Mouse (Mus musculus): ENCODE data around the gene Dennd6b. TPM values are rescaled to one million over a fixed set of nuclear protein-coding genes. Genes with fewer than 3 reads are reported as not detected.

Dennd6b gene
- polyA plus RNA-seq, 1 experiment from 2014 or later, result 86.6 TPM

GRCm38 (mm10) chr15:89171526-89172051 lies 24.7 kb downstream of the Dennd6b start:
- Histone ChIP-seq H3K4me1 (ENCODE audit: control insufficient read depth, insufficient read depth, low read depth, low read length) (peaks cover 60% of the 10 kb centered on the region), H3K4me2 (ENCODE audit: low read length) (no peak overlapping the region), H3K9me3 (ENCODE audit: control insufficient read depth, low read length) (no peaks in the 10 kb centered on the region), H3K9ac (ENCODE audit: low read depth, low read length) (no peak overlapping the region), H3K36me3 (ENCODE audit: control insufficient read depth, insufficient read depth, low read length) (peaks cover 13% of the 10 kb centered on the region), H3K27ac (ENCODE audit: low read depth, low read length) (no peak overlapping the region; the same call in 1 of the 2 replicates), H3K27me3 (replicated peaks; ENCODE audit: control insufficient read depth, insufficient read depth, low read length) (no peaks in the 10 kb centered on the region), H3K4me3 (ENCODE audit: low read length) (no peak overlapping the region)
- ATAC-seq, result no peak
- WGBS, result 90% methylated on average over 5 of the region's 5 CpGs

- peaks cover 27% of the 10 kb centered on the region for H3K36me3 ChIP-seq (ENCODE audit: control insufficient read depth, insufficient read depth, low read length)
- no peaks in the 10 kb centered on the region for H3K9me3 ChIP-seq (ENCODE audit: control insufficient read depth, low read length)
- H3K4me1 ChIP-seq (ENCODE audit: control insufficient read depth, insufficient read depth, low read depth, low read length), result peaks cover 50% of the 10 kb centered on the region
- ATAC-seq, result no peak
- no peaks in the 10 kb centered on the region for H3K27me3 ChIP-seq (replicated peaks; ENCODE audit: control insufficient read depth, insufficient read depth, low read length)
- H3K27ac ChIP-seq (ENCODE audit: low read depth, low read length), result no peak overlapping the region
- H3K9ac ChIP-seq (ENCODE audit: low read depth, low read length), result no peak overlapping the region
- no peak overlapping the region for H3K4me3 ChIP-seq (ENCODE audit: low read length)
- H3K4me2 ChIP-seq (ENCODE audit: low read length), result no peak overlapping the region
- 71% methylated on average over 3 of the region's 3 CpGs for WGBS
These were observed 26.2 kb downstream of the Dennd6b start for GRCm38 (mm10) chr15:89170102-89170501.

GRCm38 (mm10) chr15:89169431-89169830 lies 26.9 kb downstream of the Dennd6b start:
- Histone ChIP-seq H3K36me3 (ENCODE audit: control insufficient read depth, insufficient read depth, low read length) (peaks cover 32% of the 10 kb centered on the region), H3K9me3 (ENCODE audit: control insufficient read depth, low read length) (no peaks in the 10 kb centered on the region)
- ATAC-seq, result peak; percentile 65

GRCm38 (mm10) chr15:89168922-89169321 lies 27.4 kb downstream of the Dennd6b start:
- no peak overlapping the region for H3K9ac ChIP-seq (ENCODE audit: low read depth, low read length)
- peak overlapping the region; percentile 41 for H3K27ac ChIP-seq (ENCODE audit: low read depth, low read length)
- peaks cover 32% of the 10 kb centered on the region for H3K36me3 ChIP-seq (ENCODE audit: control insufficient read depth, insufficient read depth, low read length)
- 0 out of 2 replicates have a peak overlapping the region, but pooled peaks have one; percentile 0 for H3K4me2 ChIP-seq (ENCODE audit: low read length)
- H3K4me1 ChIP-seq (ENCODE audit: control insufficient read depth, insufficient read depth, low read depth, low read length), result peaks cover 40% of the 10 kb centered on the region
- no peak overlapping the region for H3K4me3 ChIP-seq (ENCODE audit: low read length)
- no peak for ATAC-seq
- no peaks in the 10 kb centered on the region for H3K27me3 ChIP-seq (replicated peaks; ENCODE audit: control insufficient read depth, insufficient read depth, low read length)
- 43% methylated on average over 10 of the region's 10 CpGs for WGBS
- no peaks in the 10 kb centered on the region for H3K9me3 ChIP-seq (ENCODE audit: control insufficient read depth, low read length)

More at GRCm38 (mm10) chr15:89169431-89169830, 26.9 kb downstream of the Dennd6b start:
- WGBS, result 6% methylated on average over 10 of the region's 10 CpGs
- no peaks in the 10 kb centered on the region for H3K27me3 ChIP-seq (replicated peaks; ENCODE audit: control insufficient read depth, insufficient read depth, low read length)
- no peak overlapping the region for H3K9ac ChIP-seq (ENCODE audit: low read depth, low read length)
- H3K4me1 ChIP-seq (ENCODE audit: control insufficient read depth, insufficient read depth, low read depth, low read length), result peaks cover 44% of the 10 kb centered on the region
- peak overlapping the region; percentile 41; the same call in 1 of the 2 replicates for H3K27ac ChIP-seq (ENCODE audit: low read depth, low read length)
- no peak overlapping the region for H3K4me3 ChIP-seq (ENCODE audit: low read length)
- H3K4me2 ChIP-seq (ENCODE audit: low read length), result 0 out of 2 replicates have a peak overlapping the region, but pooled peaks have one; percentile 0

- H3K27ac ChIP-seq (ENCODE audit: low read depth, low read length), result no peak overlapping the region
- H3K36me3 ChIP-seq (ENCODE audit: control insufficient read depth, insufficient read depth, low read length), result peaks cover 59% of the 10 kb centered on the region
- H3K27me3 ChIP-seq (replicated peaks; ENCODE audit: control insufficient read depth, insufficient read depth, low read length), result no peaks in the 10 kb centered on the region
- H3K4me3 ChIP-seq (ENCODE audit: low read length), result no peak overlapping the region
- H3K9ac ChIP-seq (ENCODE audit: low read depth, low read length), result no peak overlapping the region
- no peaks in the 10 kb centered on the region for H3K9me3 ChIP-seq (ENCODE audit: control insufficient read depth, low read length)
- ATAC-seq, result no peak
- no peak overlapping the region for H3K4me2 ChIP-seq (ENCODE audit: low read length)
- WGBS, result 95% methylated on average over 12 of the region's 12 CpGs
- peaks cover 15% of the 10 kb centered on the region for H3K4me1 ChIP-seq (ENCODE audit: control insufficient read depth, insufficient read depth, low read depth, low read length)
These were observed 30.8 kb downstream of the Dennd6b start for GRCm38 (mm10) chr15:89165478-89165877.

- WGBS, result 85% methylated on average over 9 of the region's 9 CpGs
- Histone ChIP-seq H3K4me2 (ENCODE audit: low read length) (no peak overlapping the region), H3K9ac (ENCODE audit: low read depth, low read length) (no peak overlapping the region), H3K4me3 (ENCODE audit: low read length) (no peak overlapping the region), H3K27ac (ENCODE audit: low read depth, low read length) (no peak overlapping the region), H3K36me3 (ENCODE audit: control insufficient read depth, insufficient read depth, low read length) (peaks cover 84% of the 10 kb centered on the region), H3K27me3 (replicated peaks; ENCODE audit: control insufficient read depth, insufficient read depth, low read length) (no peaks in the 10 kb centered on the region), H3K4me1 (ENCODE audit: control insufficient read depth, insufficient read depth, low read depth, low read length) (no peaks in the 10 kb centered on the region), H3K9me3 (ENCODE audit: control insufficient read depth, low read length) (no peaks in the 10 kb centered on the region)
- ATAC-seq, result no peak
These were observed 34.9 kb downstream of the Dennd6b start for GRCm38 (mm10) chr15:89161397-89161796.

- Histone ChIP-seq H3K4me2 (ENCODE audit: low read length) (no peak overlapping the region), H3K4me1 (ENCODE audit: control insufficient read depth, insufficient read depth, low read depth, low read length) (no peaks in the 10 kb centered on the region), H3K9ac (ENCODE audit: low read depth, low read length) (no peak overlapping the region), H3K9me3 (ENCODE audit: control insufficient read depth, low read length) (no peaks in the 10 kb centered on the region), H3K27me3 (replicated peaks; ENCODE audit: control insufficient read depth, insufficient read depth, low read length) (no peaks in the 10 kb centered on the region), H3K4me3 (ENCODE audit: low read length) (no peak overlapping the region), H3K27ac (ENCODE audit: low read depth, low read length) (no peak overlapping the region), H3K36me3 (ENCODE audit: control insufficient read depth, insufficient read depth, low read length) (peaks cover 85% of the 10 kb centered on the region)
- WGBS, result 90% methylated on average over 16 of the region's 16 CpGs
- ATAC-seq, result no peak
These were observed 37.8 kb downstream of the Dennd6b start for GRCm38 (mm10) chr15:89158516-89158915.

- Histone ChIP-seq H3K4me1 (ENCODE audit: control insufficient read depth, insufficient read depth, low read depth, low read length) (no peaks in the 10 kb centered on the region), H3K36me3 (ENCODE audit: control insufficient read depth, insufficient read depth, low read length) (peaks cover 82% of the 10 kb centered on the region), H3K4me3 (ENCODE audit: low read length) (no peak overlapping the region), H3K9ac (ENCODE audit: low read depth, low read length) (no peak overlapping the region), H3K27me3 (replicated peaks; ENCODE audit: control insufficient read depth, insufficient read depth, low read length) (no peaks in the 10 kb centered on the region), H3K27ac (ENCODE audit: low read depth, low read length) (no peak overlapping the region), H3K4me2 (ENCODE audit: low read length) (no peak overlapping the region), H3K9me3 (ENCODE audit: control insufficient read depth, low read length) (no peaks in the 10 kb centered on the region)
- WGBS, result 70% methylated on average over 7 of the region's 7 CpGs
- ATAC-seq, result no peak
These were observed 38.3 kb downstream of the Dennd6b start for GRCm38 (mm10) chr15:89157954-89158353.

GRCm38 (mm10) chr15:89152312-89152711 lies 44.0 kb downstream of the Dennd6b start:
- H3K27me3 ChIP-seq (replicated peaks; ENCODE audit: control insufficient read depth, insufficient read depth, low read length), result no peaks in the 10 kb centered on the region
- H3K4me2 ChIP-seq (ENCODE audit: low read length), result no peak overlapping the region
- no peak overlapping the region for H3K9ac ChIP-seq (ENCODE audit: low read depth, low read length)
- peak; percentile 25; the same call in 1 of the 2 replicates for ATAC-seq
- no peak overlapping the region for H3K27ac ChIP-seq (ENCODE audit: low read depth, low read length)
- H3K4me1 ChIP-seq (ENCODE audit: control insufficient read depth, insufficient read depth, low read depth, low read length), result peaks cover 28% of the 10 kb centered on the region
- peaks cover 28% of the 10 kb centered on the region for H3K36me3 ChIP-seq (ENCODE audit: control insufficient read depth, insufficient read depth, low read length)
- H3K9me3 ChIP-seq (ENCODE audit: control insufficient read depth, low read length), result no peaks in the 10 kb centered on the region
- no peak overlapping the region for H3K4me3 ChIP-seq (ENCODE audit: low read length)
